Mouse (Mus musculus) urinary bladder, postnatal 4 days (tissue): ENCODE results near the gene Kdm2b.

Experiments
- DNase-seq, 2 experiments: peaks; one replicate each; pipeline ENCODE4 v3.0.0; 2021 to 2022; ENCODE audit warnings: low spot score in 2 of 2

The Kdm2b gene

GRCm38 (mm10) chr5:122989551-122990330, at the start of gene Kdm2b:
Kdm2b (minus strand) TSS chr5:122989823.
- DNase-seq, result no peak

- DNase-seq, result peak; percentile 66 to 85
Observed at GRCm38 (mm10) chr5:123039120-123039752, 49.6 kb upstream of the Kdm2b start.

GRCm38 (mm10) chr5:123038115-123038514, 48.5 kb upstream of the Kdm2b start:
- no peak for DNase-seq

- DNase-seq, result no peak
Observed at GRCm38 (mm10) chr5:123035564-123035963, 45.9 kb upstream of the Kdm2b start.

GRCm38 (mm10) chr5:123035089-123035488, 45.5 kb upstream of the Kdm2b start:
- no peak for DNase-seq

- DNase-seq, result no peak
Observed at GRCm38 (mm10) chr5:123033646-123034160, 44.1 kb upstream of the Kdm2b start.

- DNase-seq, result no peak
Observed at GRCm38 (mm10) chr5:123031312-123031711, 41.7 kb upstream of the Kdm2b start.

GRCm38 (mm10) chr5:123029729-123030128, 40.1 kb upstream of the Kdm2b start:
- DNase-seq, result no peak

GRCm38 (mm10) chr5:123027436-123027835, 37.8 kb upstream of the Kdm2b start:
- DNase-seq, result no peak

GRCm38 (mm10) chr5:123026414-123026813, 36.8 kb upstream of the Kdm2b start:
- DNase-seq, result no peak

GRCm38 (mm10) chr5:123024965-123025573, 35.4 kb upstream of the Kdm2b start:
- DNase-seq, result no peak

- no peak for DNase-seq
Observed at GRCm38 (mm10) chr5:123024312-123024711, 34.7 kb upstream of the Kdm2b start.

GRCm38 (mm10) chr5:123023049-123023448, 33.4 kb upstream of the Kdm2b start:
- no peak for DNase-seq

GRCm38 (mm10) chr5:123021438-123021837, 31.8 kb upstream of the Kdm2b start:
- DNase-seq, result no peak

GRCm38 (mm10) chr5:123020426-123020825, 30.8 kb upstream of the Kdm2b start:
- no peak for DNase-seq

- DNase-seq, result no peak
Observed at GRCm38 (mm10) chr5:123019336-123020016, 29.9 kb upstream of the Kdm2b start.

- DNase-seq, result no peak
Observed at GRCm38 (mm10) chr5:123017504-123017903, 27.9 kb upstream of the Kdm2b start.

GRCm38 (mm10) chr5:123015915-123016314, 26.3 kb upstream of the Kdm2b start:
- no peak for DNase-seq

GRCm38 (mm10) chr5:123014753-123015701, 25.4 kb upstream of the Kdm2b start, which contains the start of gene Orai1:
Orai1 (plus strand) TSS chr5:123015074.
- peak; percentile 98 for DNase-seq

GRCm38 (mm10) chr5:123013599-123014315, 24.1 kb upstream of the Kdm2b start:
- DNase-seq, result peak in 1 of 2 experiments; percentile 47
